Mouse (Mus musculus): ENCODE data around the gene Tmem270.

DNA sequence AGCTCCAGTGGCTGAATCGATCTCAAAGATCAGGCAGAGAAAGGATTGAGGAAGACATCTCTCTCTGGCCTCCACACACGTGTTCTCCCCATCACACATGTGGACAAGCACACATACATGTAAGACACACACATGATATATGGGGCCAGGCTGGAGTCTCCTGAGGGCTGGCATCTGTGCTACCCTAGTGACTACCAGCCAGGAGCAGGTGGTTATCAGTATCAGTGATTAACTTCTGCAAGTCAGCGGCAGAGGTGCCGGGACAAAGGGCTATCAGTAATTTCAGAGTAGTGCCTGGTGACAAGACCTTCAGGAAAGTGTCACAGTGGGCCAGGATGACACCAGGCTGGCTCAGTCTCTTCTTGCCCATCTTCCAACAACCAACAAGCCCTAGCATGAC is 7.2 kb upstream of the Tmem270 start:
- no peak for TF ChIP-seq CTCF (conservative IDR thresholded peaks at IDR 0.05; ENCODE audit: insufficient read depth, insufficient read length, low read depth, low read length)
- TF ChIP-seq POLR2A (IDR thresholded peaks at IDR 0.05; ENCODE audit: low read depth, low read length): no peak
